Mouse (Mus musculus) cerebellum, adult 2 months (tissue): ENCODE measurements around the gene H2afy.

Source experiments
- CTCF ChIP-seq: fragments of 200-500 bp; IDR thresholded peaks from 2 replicates; pipeline ENCODE4 v1.5.1; 2011; ENCODE audit warnings: low read depth, mild to moderate bottlenecking, control low read depth, low read length, moderate library complexity, borderline replicate concordance; ENCODE audit not compliant: insufficient read depth
- POLR2A ChIP-seq: fragments of 200-500 bp; IDR thresholded peaks from 2 replicates; pipeline ENCODE4 v1.6.1; 2011; ENCODE audit warnings: low read length, control low read depth, borderline replicate concordance; ENCODE audit not compliant: insufficient read depth

- TF ChIP-seq CTCF, result no peak
- TF ChIP-seq POLR2A, result no peak
Observed at GRCm38 (mm10) chr13:56025027-56025410, 111.1 kb downstream of the H2afy start.
